Mouse (Mus musculus): ENCODE measurements around the gene Pdgfc. TPM values are rescaled to one million over a fixed set of nuclear protein-coding genes. Genes with fewer than 3 reads are reported as not detected.
"Not testable (repeated sequence)": the region's sequence is repeated elsewhere in the genome, so short reads cannot be mapped to it uniquely, and the experiment has no call there.

Gene Pdgfc
- polyA plus RNA-seq, 1 experiment from 2014 or later = 7.4 TPM

GRCm38 (mm10) chr3:81120664-81121063, 84.4 kb downstream of the Pdgfc start:
- Histone ChIP-seq H3K9ac (replicated peaks) (no peak overlapping the region), H3K27ac (replicated peaks) (no peak overlapping the region), H3K27me3 (no peaks in the 10 kb centered on the region), H3K4me2 (replicated peaks) (no peak overlapping the region), H3K36me3 (no peaks in the 10 kb centered on the region), H3K4me3 (no peak overlapping the region), H3K4me1 (no peaks in the 10 kb centered on the region), H3K9me3 (no peaks in the 10 kb centered on the region)
- 81% methylated on average over 1 of the region's 1 CpGs for WGBS
- no peak for ATAC-seq (ENCODE audit: low FRiP score, low read depth)

GRCm38 (mm10) chr3:81121731-81122130, 85.5 kb downstream of the Pdgfc start:
- peaks cover under 1% of the 10 kb centered on the region; the same call in 1 of the 2 replicates for H3K4me1 ChIP-seq
- H3K9me3 ChIP-seq = no peaks in the 10 kb centered on the region
- ATAC-seq (ENCODE audit: low FRiP score, low read depth) = no peak
- no peak overlapping the region for H3K4me3 ChIP-seq
- H3K27me3 ChIP-seq = no peaks in the 10 kb centered on the region
- H3K4me2 ChIP-seq (replicated peaks) = no peak overlapping the region
- WGBS = 74% methylated on average over 1 of the region's 1 CpGs
- no peak overlapping the region for H3K9ac ChIP-seq (replicated peaks)
- no peaks in the 10 kb centered on the region for H3K36me3 ChIP-seq
- no peak overlapping the region for H3K27ac ChIP-seq (replicated peaks)

GRCm38 (mm10) chr3:81123461-81123860, 87.2 kb downstream of the Pdgfc start:
- 75% methylated on average over 3 of the region's 3 CpGs for WGBS
- no peak for ATAC-seq (ENCODE audit: low FRiP score, low read depth)
- H3K4me2 ChIP-seq (replicated peaks) = no peak overlapping the region
- H3K9ac ChIP-seq (replicated peaks) = no peak overlapping the region
- no peak overlapping the region for H3K27ac ChIP-seq (replicated peaks)
- H3K9me3 ChIP-seq = no peaks in the 10 kb centered on the region
- H3K27me3 ChIP-seq = no peaks in the 10 kb centered on the region
- H3K4me3 ChIP-seq = no peak overlapping the region
- H3K4me1 ChIP-seq = peaks cover 3% of the 10 kb centered on the region; the same call in 1 of the 2 replicates
- H3K36me3 ChIP-seq = no peaks in the 10 kb centered on the region

GRCm38 (mm10) chr3:81127013-81127412, 90.8 kb downstream of the Pdgfc start:
- ATAC-seq (ENCODE audit: low FRiP score, low read depth) = no peak

GRCm38 (mm10) chr3:81136985-81137384, 100.8 kb downstream of the Pdgfc start:
- no peaks in the 10 kb centered on the region for H3K36me3 ChIP-seq
- H3K4me3 ChIP-seq = no peak overlapping the region
- no peaks in the 10 kb centered on the region for H3K9me3 ChIP-seq
- H3K27ac ChIP-seq (replicated peaks) = no peak overlapping the region
- H3K9ac ChIP-seq (replicated peaks) = no peak overlapping the region
- H3K4me2 ChIP-seq (replicated peaks) = no peak overlapping the region
- no peak for ATAC-seq (ENCODE audit: low FRiP score, low read depth)
- 84% methylated on average over 3 of the region's 3 CpGs for WGBS
- H3K27me3 ChIP-seq = no peaks in the 10 kb centered on the region
- no peaks in the 10 kb centered on the region for H3K4me1 ChIP-seq

More at GRCm38 (mm10) chr3:81127013-81127412, 90.8 kb downstream of the Pdgfc start:
- H3K4me2 ChIP-seq (replicated peaks) = no peak overlapping the region
- no peak overlapping the region for H3K4me3 ChIP-seq
- H3K4me1 ChIP-seq = peaks cover 3% of the 10 kb centered on the region; the same call in 1 of the 2 replicates
- H3K9me3 ChIP-seq = no peaks in the 10 kb centered on the region
- no peaks in the 10 kb centered on the region for H3K27me3 ChIP-seq
- H3K27ac ChIP-seq (replicated peaks) = no peak overlapping the region
- H3K36me3 ChIP-seq = no peaks in the 10 kb centered on the region
- H3K9ac ChIP-seq (replicated peaks) = no peak overlapping the region
- WGBS = 36% methylated on average over 2 of the region's 2 CpGs

GRCm38 (mm10) chr3:81138030-81138429, 101.8 kb downstream of the Pdgfc start:
- WGBS = 97% methylated on average over 1 of the region's 1 CpGs
- H3K4me2 ChIP-seq (replicated peaks); H3K9me3 ChIP-seq; H3K27me3 ChIP-seq; H3K9ac ChIP-seq (replicated peaks); H3K27ac ChIP-seq (replicated peaks); H3K4me3 ChIP-seq; H3K4me1 ChIP-seq; H3K36me3 ChIP-seq; ATAC-seq (ENCODE audit: low FRiP score, low read depth): not testable (repeated sequence)

GRCm38 (mm10) chr3:81143730-81144129, 107.5 kb downstream of the Pdgfc start:
- H3K9ac ChIP-seq (replicated peaks) = no peak overlapping the region
- ATAC-seq (ENCODE audit: low FRiP score, low read depth) = no peak
- H3K27ac ChIP-seq (replicated peaks) = no peak overlapping the region
- H3K4me2 ChIP-seq (replicated peaks) = no peak overlapping the region
- H3K27me3 ChIP-seq = no peaks in the 10 kb centered on the region
- H3K9me3 ChIP-seq = no peaks in the 10 kb centered on the region
- no peaks in the 10 kb centered on the region for H3K36me3 ChIP-seq
- H3K4me3 ChIP-seq = no peak overlapping the region
- no peaks in the 10 kb centered on the region; the same call in 1 of the 2 replicates for H3K4me1 ChIP-seq

GRCm38 (mm10) chr3:81149109-81149521, 112.9 kb downstream of the Pdgfc start:
- H3K4me3 ChIP-seq = no peak overlapping the region
- peak; percentile 34; the same call in 1 of the 2 replicates for ATAC-seq (ENCODE audit: low FRiP score, low read depth)
- H3K9me3 ChIP-seq = no peaks in the 10 kb centered on the region
- no peaks in the 10 kb centered on the region for H3K27me3 ChIP-seq
- no peak overlapping the region for H3K9ac ChIP-seq (replicated peaks)
- no peaks in the 10 kb centered on the region for H3K36me3 ChIP-seq
- H3K4me2 ChIP-seq (replicated peaks) = no peak overlapping the region
- 61% methylated on average over 3 of the region's 3 CpGs for WGBS
- H3K4me1 ChIP-seq = peaks cover 13% of the 10 kb centered on the region
- no peak overlapping the region for H3K27ac ChIP-seq (replicated peaks)

GRCm38 (mm10) chr3:81150228-81150627, 114.0 kb downstream of the Pdgfc start:
- H3K4me2 ChIP-seq (replicated peaks) = no peak overlapping the region
- peak; percentile 23; the same call in 1 of the 2 replicates for ATAC-seq (ENCODE audit: low FRiP score, low read depth)

GRCm38 (mm10) chr3:81154420-81154819, 118.2 kb downstream of the Pdgfc start:
- whole genome bisulfite sequencing = 69% methylated on average over 1 of the region's 1 CpGs

More at GRCm38 (mm10) chr3:81150228-81150627, 114.0 kb downstream of the Pdgfc start:
- Histone ChIP-seq H3K9me3 (no peaks in the 10 kb centered on the region), H3K27ac (replicated peaks) (no peak overlapping the region), H3K9ac (replicated peaks) (no peak overlapping the region), H3K4me1 (peaks cover 13% of the 10 kb centered on the region), H3K4me3 (no peak overlapping the region), H3K27me3 (no peaks in the 10 kb centered on the region), H3K36me3 (no peaks in the 10 kb centered on the region)

GRCm38 (mm10) chr3:81160457-81161165, 124.4 kb downstream of the Pdgfc start:
- H3K27ac ChIP-seq (replicated peaks) = no peak overlapping the region
- H3K4me2 ChIP-seq (replicated peaks) = no peak overlapping the region
- H3K27me3 ChIP-seq = no peaks in the 10 kb centered on the region
- H3K36me3 ChIP-seq = no peaks in the 10 kb centered on the region
- H3K4me3 ChIP-seq = no peak overlapping the region
- H3K9me3 ChIP-seq = no peaks in the 10 kb centered on the region
- no peak for ATAC-seq (ENCODE audit: low FRiP score, low read depth)
- no peaks in the 10 kb centered on the region for H3K4me1 ChIP-seq
- no peak overlapping the region for H3K9ac ChIP-seq (replicated peaks)

More at GRCm38 (mm10) chr3:81154420-81154819, 118.2 kb downstream of the Pdgfc start:
- Histone ChIP-seq H3K9ac (replicated peaks) (no peak overlapping the region), H3K27ac (replicated peaks) (no peak overlapping the region), H3K27me3 (no peaks in the 10 kb centered on the region), H3K4me2 (replicated peaks) (no peak overlapping the region), H3K9me3 (no peaks in the 10 kb centered on the region), H3K4me3 (no peak overlapping the region), H3K36me3 (no peaks in the 10 kb centered on the region), H3K4me1 (peaks cover 9% of the 10 kb centered on the region; the same call in 1 of the 2 replicates)
- ATAC-seq (ENCODE audit: low FRiP score, low read depth) = no peak

- WGBS = 92% methylated on average over 4 of the region's 4 CpGs
These were observed 125.9 kb downstream of the Pdgfc start for GRCm38 (mm10) chr3:81162129-81162528.

GRCm38 (mm10) chr3:81164091-81164490, 127.9 kb downstream of the Pdgfc start:
- ATAC-seq (ENCODE audit: low FRiP score, low read depth) = no peak
- no peaks in the 10 kb centered on the region for H3K27me3 ChIP-seq
- no peak overlapping the region for H3K9ac ChIP-seq (replicated peaks)
- no peaks in the 10 kb centered on the region for H3K36me3 ChIP-seq
- no peak overlapping the region for H3K27ac ChIP-seq (replicated peaks)
- no peak overlapping the region for H3K4me2 ChIP-seq (replicated peaks)
- no peak overlapping the region for H3K4me3 ChIP-seq
- 91% methylated on average over 5 of the region's 5 CpGs for WGBS
- no peaks in the 10 kb centered on the region for H3K9me3 ChIP-seq
- no peaks in the 10 kb centered on the region for H3K4me1 ChIP-seq

More at GRCm38 (mm10) chr3:81162129-81162528, 125.9 kb downstream of the Pdgfc start:
- Histone ChIP-seq H3K4me1 (no peaks in the 10 kb centered on the region), H3K27ac (replicated peaks) (no peak overlapping the region), H3K4me2 (replicated peaks) (no peak overlapping the region), H3K9ac (replicated peaks) (no peak overlapping the region), H3K4me3 (no peak overlapping the region), H3K27me3 (no peaks in the 10 kb centered on the region), H3K36me3 (no peaks in the 10 kb centered on the region), H3K9me3 (no peaks in the 10 kb centered on the region)
- no peak for ATAC-seq (ENCODE audit: low FRiP score, low read depth)
